Comparison of ENCODE assay signal across 11 mouse cellular contexts in the genomic region with DNA sequence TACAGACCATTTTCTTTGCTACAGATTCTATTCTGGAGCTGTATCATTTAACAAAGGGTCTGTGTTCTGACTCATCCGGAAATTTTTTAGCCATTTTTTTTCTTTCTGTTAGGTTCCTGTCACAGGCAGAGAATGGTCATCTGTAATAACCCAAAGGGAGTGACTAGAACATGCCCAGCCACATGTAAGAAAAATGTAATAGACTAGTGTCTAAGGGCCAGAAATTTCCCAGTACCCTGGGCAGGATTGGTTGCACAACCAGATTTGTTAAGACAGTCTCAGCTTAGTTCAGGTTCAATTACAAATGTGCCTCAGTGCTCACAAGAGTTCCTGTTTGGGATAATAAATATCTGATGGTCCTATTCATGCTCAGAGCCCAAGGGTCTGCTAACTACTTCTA.
DNase-seq lines count a peak whose midpoint lies in the region; ATAC-seq and TF ChIP-seq lines count a peak whose summit lies in the region.
"Had no signal": no experiment of that assay in that cellular context is flagged by ENCODE, and none has a peak within 500 bp of the region (broad histone marks: within the 10 kb centered on the region; RNA-seq: fewer than 3 reads in every experiment).

No protein-coding gene starts in this region.

- in situ Hi-C loops in CH12.LX (cut with MboI; ENCODE audit: low pct_ligation_motif_present, low pct_unique_long_range_greater_than_20kb, low sequenced_read_pairs), result no loop called here

- TF ChIP-seq EP300 in CH12.LX (IDR thresholded peaks at IDR 0.05; ENCODE audit: low read length), result no peak

- no peak overlapping the region for H3K4me2 ChIP-seq in CH12.LX (ENCODE audit: insufficient read depth, low read depth, poor library complexity, severe bottlenecking)
- no peak overlapping the region for H3K4me2 ChIP-seq in midbrain, embryonic 13.5 days (replicated peaks)
- H3K4me2 ChIP-seq: liver, embryonic 13.5 days had no signal

- no peak overlapping the region for H3K4me3 ChIP-seq in kidney, adult 2 months (ENCODE audit: insufficient read depth, low read depth, low read length)
- H3K4me3 ChIP-seq in CH12.LX (replicated peaks in 1 of 3; ENCODE audit: low read depth in 2 of 3, low read length in 2 of 3, poor library complexity in 1 of 3), result no peak overlapping the region
- no peak overlapping the region for H3K4me3 ChIP-seq in midbrain, embryonic 13.5 days (replicated peaks)
- H3K4me3 ChIP-seq: heart, embryonic 12.5 days; liver, embryonic 13.5 days; neural tube, embryonic 12.5 days had no signal

- ATAC-seq in midbrain, embryonic 13.5 days, result no peak

- no peaks in the 10 kb centered on the region for H3K79me2 ChIP-seq in CH12.LX (replicated peaks; ENCODE audit: control insufficient read depth, extremely low read depth, insufficient read depth, poor library complexity, severe bottlenecking)

- dilution Hi-C loops in CH12.LX (cut with MboI; ENCODE audit: extremely low pct_ligation_motif_present, extremely low pct_unique_long_range_greater_than_20kb, low sequenced_read_pairs), result no loop called here

- WGBS in kidney, adult 2 months, result 63% methylated on average over 1 of the region's 1 CpGs
- 13% methylated on average over 1 of the region's 1 CpGs for WGBS in midbrain, embryonic 13.5 days

- no peak overlapping the region for H3K27ac ChIP-seq in kidney, adult 2 months (ENCODE audit: insufficient read depth, low read depth, low read length)
- no peak overlapping the region for H3K27ac ChIP-seq in CH12.LX (ENCODE audit: insufficient read depth, low read depth)
- H3K27ac ChIP-seq in midbrain, embryonic 13.5 days, result peak overlapping the region; percentile 81
- H3K27ac ChIP-seq: liver, embryonic 13.5 days; neural tube, embryonic 12.5 days had no signal

- peak; percentile 12 for DNase-seq in kidney, adult 2 months
- no peak for DNase-seq in kidney, postnatal 4 days
- no peak for DNase-seq in CH12.LX (ENCODE audit: extremely low read depth)
- DNase-seq in fat pad, adult 2 months (ENCODE audit: extremely low read depth, low read depth, low spot score), result peak; percentile 68
- no peak for DNase-seq in c-Kit-positive CD71-positive TER-119-positive erythroid progenitor cells, embryonic 14.5 days (ENCODE audit: low spot score)
- no peak for DNase-seq in right cerebral cortex, postnatal 10 days (ENCODE audit: low spot score in 2 of 2)
- DNase-seq in spleen, postnatal 36 days (ENCODE audit: low spot score in 2 of 2), result no peak
- DNase-seq: liver, embryonic 13.5 days had no signal

- TF ChIP-seq POLR2A in kidney, adult 2 months (IDR thresholded peaks at IDR 0.05; ENCODE audit: low read depth, low read length), result no peak
- no peak for TF ChIP-seq POLR2A in CH12.LX (IDR thresholded peaks at IDR 0.05; ENCODE audit: low read depth, low read length)

- H3K27me3 ChIP-seq in kidney, adult 2 months (replicated peaks; ENCODE audit: control insufficient read depth, insufficient read depth, low read length), result no peaks in the 10 kb centered on the region
- H3K27me3 ChIP-seq in CH12.LX (replicated peaks), result no peaks in the 10 kb centered on the region
- H3K27me3 ChIP-seq in midbrain, embryonic 13.5 days, result no peaks in the 10 kb centered on the region
- H3K27me3 ChIP-seq: heart, embryonic 12.5 days; liver, embryonic 13.5 days; neural tube, embryonic 12.5 days had no signal

- H3K4me1 ChIP-seq in kidney, adult 2 months (ENCODE audit: control insufficient read depth, insufficient read depth, low read length), result no peaks in the 10 kb centered on the region; the same call in 1 of the 2 replicates
- no peaks in the 10 kb centered on the region; a peak in 1 of 4 replicates for H3K4me1 ChIP-seq in CH12.LX (ENCODE audit: control insufficient read depth in 1 of 2, insufficient read depth in 2 of 2)
- peaks cover 29% of the 10 kb centered on the region for H3K4me1 ChIP-seq in midbrain, embryonic 13.5 days (replicated peaks)
- H3K4me1 ChIP-seq: liver, embryonic 13.5 days had no signal

- H3K9me3 ChIP-seq in CH12.LX (replicated peaks; ENCODE audit: low read length), result no peaks in the 10 kb centered on the region
- H3K9me3 ChIP-seq in midbrain, embryonic 13.5 days, result no peaks in the 10 kb centered on the region
- H3K9me3 ChIP-seq: heart, embryonic 12.5 days; liver, embryonic 13.5 days; neural tube, embryonic 12.5 days had no signal

- H3K9ac ChIP-seq in CH12.LX (ENCODE audit: insufficient read depth, low read depth), result no peak overlapping the region
- H3K9ac ChIP-seq in midbrain, embryonic 13.5 days (replicated peaks), result no peak overlapping the region
- H3K9ac ChIP-seq: heart, embryonic 12.5 days; liver, embryonic 13.5 days; neural tube, embryonic 12.5 days had no signal

- no peak for TF ChIP-seq CTCF in kidney, adult 2 months (conservative IDR thresholded peaks at IDR 0.05; ENCODE audit: insufficient read depth, insufficient read length, low read depth, low read length)
- TF ChIP-seq CTCF in CH12.LX (conservative IDR thresholded peaks at IDR 0.05 in 1 of 2, IDR thresholded peaks at IDR 0.05 in 1 of 2; ENCODE audit: low read depth in 2 of 2, low read length in 2 of 2), result no peak

- H3K36me3 ChIP-seq in kidney, adult 2 months (ENCODE audit: control insufficient read depth, insufficient read depth, low read length), result no peaks in the 10 kb centered on the region
- H3K36me3 ChIP-seq in CH12.LX (replicated peaks in 1 of 2; ENCODE audit: control insufficient read depth in 1 of 2, insufficient read depth in 1 of 2, low read length in 1 of 2), result no peaks in the 10 kb centered on the region
- no peaks in the 10 kb centered on the region for H3K36me3 ChIP-seq in midbrain, embryonic 13.5 days
- H3K36me3 ChIP-seq: heart, embryonic 12.5 days; liver, embryonic 13.5 days; neural tube, embryonic 12.5 days had no signal

- TF ChIP-seq RAD21 in CH12.LX (IDR thresholded peaks at IDR 0.05; ENCODE audit: low read depth, low read length), result no peak

TF ChIP-seq in CH12.LX, 34 proteins besides CTCF, POLR2A, EP300 and RAD21:
- TF ChIP-seq MYC (IDR thresholded peaks at IDR 0.05; ENCODE audit: low read depth, low read length) (no peak), ZNF384 (IDR thresholded peaks at IDR 0.05; ENCODE audit: low read depth, low read length) (peak; percentile 26; the same call in 1 of the 2 replicates)

Comparison
In these comparisons a context has a peak if more than half of its experiments do, and no peak if none do; other contexts are left out.
1. DNase-seq: peak in kidney, adult 2 months (single experiment) and fat pad, adult 2 months (single experiment); none in kidney, postnatal 4 days (0 of 2), CH12.LX (single experiment), c-Kit-positive CD71-positive TER-119-positive erythroid progenitor cells, embryonic 14.5 days (single experiment), right cerebral cortex, postnatal 10 days (0 of 2) and spleen, postnatal 36 days (0 of 2).